Mouse (Mus musculus) kidney, adult 18-20 months (tissue): ENCODE measurements around the gene Evc2.

Source experiments
- DNase-seq: peaks from one replicate; pipeline ENCODE4 v3.0.0; 2021

Gene Evc2

GRCm38 (mm10) chr5:37368796-37369195 is 30.5 kb downstream of the Evc2 start:
- DNase-seq, result no peak

- no peak for DNase-seq
Measured at GRCm38 (mm10) chr5:37377376-37377775, 39.1 kb downstream of the Evc2 start.

- DNase-seq, result no peak
Measured at GRCm38 (mm10) chr5:37380641-37381040, 42.3 kb downstream of the Evc2 start.

- DNase-seq, result no peak
Measured at GRCm38 (mm10) chr5:37383570-37383969, 45.3 kb downstream of the Evc2 start.

GRCm38 (mm10) chr5:37388646-37389045 is 50.3 kb downstream of the Evc2 start:
- DNase-seq, result no peak

GRCm38 (mm10) chr5:37389808-37390495 is 51.7 kb downstream of the Evc2 start:
- no peak for DNase-seq

GRCm38 (mm10) chr5:37390923-37391322 is 52.6 kb downstream of the Evc2 start:
- DNase-seq, result no peak

- no peak for DNase-seq
Measured at GRCm38 (mm10) chr5:37391901-37392300, 53.6 kb downstream of the Evc2 start.

GRCm38 (mm10) chr5:37395172-37396030 is 57.1 kb downstream of the Evc2 start:
- DNase-seq, result no peak

- no peak for DNase-seq
Measured at GRCm38 (mm10) chr5:37419028-37419427, 80.7 kb downstream of the Evc2 start.

GRCm38 (mm10) chr5:37427210-37427609 is 88.9 kb downstream of the Evc2 start:
- DNase-seq, result no peak

- no peak for DNase-seq
Measured at GRCm38 (mm10) chr5:37435417-37435816, 97.1 kb downstream of the Evc2 start.

- no peak for DNase-seq
Measured at GRCm38 (mm10) chr5:37442767-37443166, 104.5 kb downstream of the Evc2 start.

GRCm38 (mm10) chr5:37447546-37447945 is 109.2 kb downstream of the Evc2 start:
- DNase-seq, result peak; percentile 56

- DNase-seq, result no peak
Measured at GRCm38 (mm10) chr5:37456590-37456989, 118.3 kb downstream of the Evc2 start.

- DNase-seq, result no peak
Measured at GRCm38 (mm10) chr5:37457191-37457590, 118.9 kb downstream of the Evc2 start.

- DNase-seq, result no peak
Measured at GRCm38 (mm10) chr5:37457831-37458230, 119.5 kb downstream of the Evc2 start.

GRCm38 (mm10) chr5:37458236-37458635 is 119.9 kb downstream of the Evc2 start:
- no peak for DNase-seq

GRCm38 (mm10) chr5:37465461-37465860 is 127.2 kb downstream of the Evc2 start:
- peak; percentile 2 for DNase-seq

- no peak for DNase-seq
Measured at GRCm38 (mm10) chr5:37467646-37468045, 129.3 kb downstream of the Evc2 start.

- DNase-seq, result no peak
Measured at GRCm38 (mm10) chr5:37469031-37469430, 130.7 kb downstream of the Evc2 start.

- DNase-seq, result no peak
Measured at GRCm38 (mm10) chr5:37471584-37471983, 133.3 kb downstream of the Evc2 start.

GRCm38 (mm10) chr5:37472025-37472608 is 133.8 kb downstream of the Evc2 start:
- peak; percentile 46 for DNase-seq
